Comparison of ENCODE assay signal across 21 mouse cellular contexts in the genomic region with DNA sequence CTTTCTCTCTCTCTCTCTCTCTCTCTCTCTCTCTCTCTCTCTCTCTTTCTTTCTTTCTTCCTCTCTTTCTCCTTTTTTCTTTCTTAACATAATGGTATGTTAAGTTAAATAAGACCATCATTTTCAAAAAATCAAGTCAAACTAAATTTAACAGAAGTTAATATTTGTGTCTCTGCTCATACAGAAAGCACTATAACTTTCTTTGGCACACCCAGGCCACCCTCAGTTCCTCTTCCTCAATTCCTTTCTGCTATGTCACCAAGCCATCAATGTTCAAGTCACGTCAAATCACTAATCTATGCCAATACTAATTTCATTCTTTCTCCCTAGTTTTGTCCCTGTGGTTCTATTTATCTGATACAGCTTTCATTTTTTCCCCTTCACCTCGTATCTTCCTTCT.
A peak's percentile ranks its signal among the peaks of the same experiment; 100 is the strongest.
DNase-seq lines count a peak whose midpoint lies in the region; ATAC-seq and TF ChIP-seq lines count a peak whose summit lies in the region.
"Had no signal": no experiment of that assay in that cellular context is flagged by ENCODE, and none has a peak within 500 bp of the region (broad histone marks: within the 10 kb centered on the region; RNA-seq: fewer than 3 reads in every experiment).

No protein-coding gene starts in this region.

- H3K4me3 ChIP-seq in MEL (ENCODE audit: control insufficient read depth in 1 of 2, insufficient read depth in 1 of 2, low read depth in 2 of 2, low read length in 2 of 2): no peak overlapping the region
- H3K4me3 ChIP-seq in thymus, adult 2 months (ENCODE audit: control insufficient read depth, insufficient read depth, low read length): no peak overlapping the region
- H3K4me3 ChIP-seq: embryonic facial prominence, embryonic 10.5 days; embryonic facial prominence, embryonic 12.5 days; forebrain, embryonic 13.5 days; forebrain, embryonic 15.5 days had no signal

- no peaks in the 10 kb centered on the region; a peak in 1 of 4 replicates for H3K36me3 ChIP-seq in MEL (ENCODE audit: control insufficient read depth in 1 of 2, insufficient read depth in 2 of 2, low read length in 2 of 2)
- H3K36me3 ChIP-seq in thymus, adult 2 months (ENCODE audit: control insufficient read depth, insufficient read depth, low read length): no peaks in the 10 kb centered on the region
- H3K36me3 ChIP-seq: embryonic facial prominence, embryonic 10.5 days; embryonic facial prominence, embryonic 12.5 days; forebrain, embryonic 15.5 days had no signal

- 64% methylated on average over 2 of the region's 2 CpGs for WGBS in thymus, adult 2 months

- peak; percentile 44 for DNase-seq in MEL (ENCODE audit: low read depth, low spot score)
- no peak for DNase-seq in left cerebral cortex, postnatal 36 days (ENCODE audit: low spot score in 2 of 2)
- DNase-seq in thymus, adult 2 months: no peak
- no peak for DNase-seq in adrenal gland, adult 8-10 months
- DNase-seq: adrenal gland, postnatal 10 days; adrenal gland, postnatal 25 days; cerebellum, adult 11 months; cerebellum, adult 18-20 months; cerebellum, adult 8-10 months; cerebellum, adult 9-11 months; cerebellum, postnatal 14 days; cerebellum, postnatal 36 days; forebrain, postnatal 0 days had no signal

- H3K27ac ChIP-seq in MEL (ENCODE audit: control insufficient read depth, low read depth, low read length): no peak overlapping the region
- no peak overlapping the region for H3K27ac ChIP-seq in thymus, adult 2 months (ENCODE audit: control insufficient read depth, insufficient read depth, low read length)
- H3K27ac ChIP-seq: embryonic facial prominence, embryonic 10.5 days; embryonic facial prominence, embryonic 12.5 days; forebrain, embryonic 13.5 days; forebrain, embryonic 15.5 days had no signal

- no peaks in the 10 kb centered on the region for H3K4me1 ChIP-seq in MEL (ENCODE audit: control insufficient read depth in 1 of 2, insufficient read depth in 2 of 2, low read length in 2 of 2)
- H3K4me1 ChIP-seq in thymus, adult 2 months (replicated peaks; ENCODE audit: control insufficient read depth, insufficient read depth, low read length): no peaks in the 10 kb centered on the region
- H3K4me1 ChIP-seq: embryonic facial prominence, embryonic 12.5 days; forebrain, embryonic 13.5 days; forebrain, embryonic 15.5 days had no signal

- H3K9ac ChIP-seq in MEL (ENCODE audit: control insufficient read depth, low read depth, low read length, poor library complexity, severe bottlenecking): no peak overlapping the region
- H3K9ac ChIP-seq: embryonic facial prominence, embryonic 12.5 days; forebrain, embryonic 13.5 days; forebrain, embryonic 15.5 days; forebrain, postnatal 0 days had no signal

- no peak for TF ChIP-seq CTCF in MEL (IDR thresholded peaks at IDR 0.05 in 2 of 3, conservative IDR thresholded peaks at IDR 0.05 in 1 of 3; ENCODE audit: control insufficient read depth in 1 of 3, insufficient read depth in 1 of 3, low read depth in 2 of 3, low read length in 3 of 3, poor library complexity in 1 of 3, severe bottlenecking in 1 of 3)
- no peak for TF ChIP-seq CTCF in thymus, adult 2 months (IDR thresholded peaks at IDR 0.05; ENCODE audit: borderline replicate concordance, control insufficient read depth, extremely low read depth, insufficient read depth, low read length, poor library complexity)

- peaks cover 1 to 4% of the 10 kb centered on the region in 2 experiments; a peak in 3 of 4 replicates for H3K27me3 ChIP-seq in MEL (ENCODE audit: control insufficient read depth in 1 of 2, insufficient read depth in 2 of 2, low read length in 2 of 2)
- H3K27me3 ChIP-seq in thymus, adult 2 months (ENCODE audit: control insufficient read depth, insufficient read depth, low read length): no peaks in the 10 kb centered on the region
- H3K27me3 ChIP-seq: embryonic facial prominence, embryonic 12.5 days; forebrain, embryonic 13.5 days; forebrain, embryonic 15.5 days; Patski had no signal

- peak in 1 of 2 experiments; percentile 19; a peak in 2 of 4 replicates for TF ChIP-seq EP300 in MEL (IDR thresholded peaks at IDR 0.05; ENCODE audit: low read depth in 1 of 2, low read length in 2 of 2)

- intact Hi-C loops in left cerebral cortex, postnatal 36 days (cut with DNase I): no loop called here

- H3K9me3 ChIP-seq in MEL (replicated peaks; ENCODE audit: insufficient read depth, low read length): no peaks in the 10 kb centered on the region
- H3K9me3 ChIP-seq: embryonic facial prominence, embryonic 10.5 days; embryonic facial prominence, embryonic 12.5 days; forebrain, embryonic 13.5 days; forebrain, embryonic 15.5 days had no signal

- H3K79me2 ChIP-seq in MEL (ENCODE audit: control insufficient read depth, insufficient read depth, low read length, poor library complexity): no peaks in the 10 kb centered on the region

- no peak for TF ChIP-seq POLR2A in MEL (IDR thresholded peaks at IDR 0.05; ENCODE audit: control insufficient read depth in 1 of 2, insufficient read depth in 1 of 2, low read depth in 1 of 2, low read length in 2 of 2, poor library complexity in 1 of 2)
- no peak for TF ChIP-seq POLR2A in thymus, adult 2 months (IDR thresholded peaks at IDR 0.05; ENCODE audit: control insufficient read depth, extremely low read depth, insufficient read depth, low read length, poor library complexity)

- peak; percentile 58; the same call in 1 of the 2 replicates for ATAC-seq in common myeloid progenitor, adult 5-6 weeks (replicated peaks; ENCODE audit: low read depth, poor library complexity, severe bottlenecking)
- ATAC-seq in megakaryocyte progenitor cell, adult 5-6 weeks (replicated peaks; ENCODE audit: poor library complexity): peak; percentile 54
- ATAC-seq: activated CD4-positive, CD25-positive, alpha-beta regulatory T cell, adult 4 months; forebrain, embryonic 13.5 days; forebrain, embryonic 15.5 days; forebrain, postnatal 0 days; Patski had no signal

- TF ChIP-seq RAD21 in MEL (IDR thresholded peaks at IDR 0.05; ENCODE audit: low read depth, low read length): no peak

TF ChIP-seq in MEL, 35 proteins besides CTCF, POLR2A, EP300 and RAD21:
- no peak for TF ChIP-seq TBP (IDR thresholded peaks at IDR 0.05; ENCODE audit: low read depth, low read length)
- no peak for TF ChIP-seq MAX (IDR thresholded peaks at IDR 0.05; ENCODE audit: low read length)
- no peak for TF ChIP-seq KAT2A (conservative IDR thresholded peaks at IDR 0.05; ENCODE audit: low read depth, low read length)
- no peak for TF ChIP-seq POLR2AphosphoS5 (IDR thresholded peaks at IDR 0.05; ENCODE audit: borderline replicate concordance, low read depth, low read length)
- TF ChIP-seq NRF1 (IDR thresholded peaks at IDR 0.05; ENCODE audit: insufficient read depth, low read depth, low read length, poor library complexity, severe bottlenecking): no peak
- no peak for TF ChIP-seq USF1 (IDR thresholded peaks at IDR 0.05; ENCODE audit: low read depth, low read length)
- no peak for TF ChIP-seq RCOR1 (IDR thresholded peaks at IDR 0.05; ENCODE audit: low read depth, low read length)
- no peak for TF ChIP-seq POLR2AphosphoS2 (IDR thresholded peaks at IDR 0.05; ENCODE audit: low read length)
- no peak for TF ChIP-seq ZMIZ1 (IDR thresholded peaks at IDR 0.05; ENCODE audit: low read depth, low read length)
- TF ChIP-seq UBTF (IDR thresholded peaks at IDR 0.05; ENCODE audit: borderline replicate concordance, insufficient read depth, low read depth, low read length): no peak
- TF ChIP-seq GATA1 (IDR thresholded peaks at IDR 0.05; ENCODE audit: low read depth, low read length): no peak
- no peak for TF ChIP-seq JUND (IDR thresholded peaks at IDR 0.05; ENCODE audit: low read depth, low read length)
- TF ChIP-seq CHD2 (IDR thresholded peaks at IDR 0.05; ENCODE audit: low read length): no peak
- TF ChIP-seq MXI1 (IDR thresholded peaks at IDR 0.05; ENCODE audit: low read depth, low read length): no peak
- TF ChIP-seq MEF2A (IDR thresholded peaks at IDR 0.05; ENCODE audit: extremely low read depth, insufficient replicate concordance, low read depth, low read length, poor library complexity, severe bottlenecking): no peak
- TF ChIP-seq ZC3H11A (IDR thresholded peaks at IDR 0.05; ENCODE audit: low read depth, low read length): no peak
- TF ChIP-seq HCFC1 (IDR thresholded peaks at IDR 0.05; ENCODE audit: low read depth, low read length): no peak
